Mouse (Mus musculus) limb, embryonic 15.5 days (tissue): ENCODE data around the gene Tmem232. TPM values are rescaled to one million over a fixed set of nuclear protein-coding genes. Genes with fewer than 3 reads are reported as not detected.
"Not testable (repeated sequence)": the region's sequence is repeated elsewhere in the genome, so short reads cannot be mapped to it uniquely, and the experiment has no call there.

Source experiments
- ATAC-seq: fragments of 200-750 bp; cut with Nextera tagmentation; 2 replicates; pipeline ENCODE4 v1.8.0; 2017; ENCODE audit warnings: low read depth, moderate TSS enrichment; ENCODE audit not compliant: insufficient number of reproducible peaks, low FRiP score, low TSS enrichment
- H3K27ac ChIP-seq: fragments of 300-500 bp; sonication (generic); 2 replicates; pipeline ENCODE4 v1.5.1; 2015; ENCODE audit warnings: moderate library complexity, mild to moderate bottlenecking, inconsistent platforms
- H3K27me3 ChIP-seq: fragments of 300-500 bp; sonication (generic); 2 replicates; pipeline ENCODE4 v1.6.1; 2015; ENCODE audit warnings: inconsistent platforms
- H3K36me3 ChIP-seq: fragments of 300-500 bp; sonication (generic); 2 replicates; pipeline ENCODE4 v1.6.1; 2015; ENCODE audit warnings: inconsistent platforms
- H3K4me1 ChIP-seq: fragments of 300-500 bp; sonication (generic); 2 replicates; pipeline ENCODE4 v1.6.1; 2015; ENCODE audit warnings: inconsistent platforms
- H3K4me2 ChIP-seq: fragments of 300-500 bp; sonication (generic); 2 replicates; pipeline ENCODE4 v1.6.1; 2015; ENCODE audit warnings: mild to moderate bottlenecking, inconsistent platforms
- H3K4me3 ChIP-seq: fragments of 300-500 bp; sonication (generic); 2 replicates; pipeline ENCODE4 v1.5.1; 2015; ENCODE audit warnings: mild to moderate bottlenecking, inconsistent platforms
- H3K9ac ChIP-seq: fragments of 300-500 bp; sonication (generic); 2 replicates; pipeline ENCODE4 v1.6.1; 2015; ENCODE audit warnings: inconsistent platforms
- H3K9me3 ChIP-seq: fragments of 300-500 bp; sonication (generic); 2 replicates; pipeline ENCODE4 v1.6.1; 2016; ENCODE audit warnings: inconsistent platforms
- WGBS: fragments of 180-500 bp; shearing (Covaris S2); methylation state at CpG from one replicate; pipeline ENCODE4 v1.1.7; 2015; 5-methylcytosine and 5-hydroxymethylcytosine counted together
- microRNA-seq: library from miRNA; unstranded; fragments of <30 nt; microRNA quantifications from one replicate; pipeline ENCODE4, GENCODE M21; 2016
- polyA plus RNA-seq: library from polyadenylated mRNA; unstranded; fragments of >200 nt; fragmentation: Nextera tagmentation; extraction: Ambion mirVana; gene quantifications from 2 replicates; pipeline ENCODE4 v1.2.1, GENCODE M21; 2015

Gene Tmem232
- polyA plus RNA-seq, 1 experiment from 2014 or later, result 0.10 TPM

GRCm38 (mm10) chr17:65330759-65331158 is 209.8 kb downstream of the Tmem232 start:
- 89% methylated on average over 7 of the region's 8 CpGs for WGBS
- Histone ChIP-seq H3K36me3 (no peaks in the 10 kb centered on the region), H3K9me3 (no peaks in the 10 kb centered on the region), H3K27ac (no peak overlapping the region), H3K4me2 (no peak overlapping the region), H3K4me3 (no peak overlapping the region), H3K4me1 (no peaks in the 10 kb centered on the region), H3K27me3 (no peaks in the 10 kb centered on the region), H3K9ac (no peak overlapping the region)
- no peak for ATAC-seq

GRCm38 (mm10) chr17:65325249-65325648 is 215.3 kb downstream of the Tmem232 start:
- WGBS, result 18% methylated on average over 2 of the region's 2 CpGs
- Histone ChIP-seq H3K4me2 (no peak overlapping the region), H3K27me3 (no peaks in the 10 kb centered on the region), H3K9ac (no peak overlapping the region), H3K9me3 (no peaks in the 10 kb centered on the region), H3K4me3 (no peak overlapping the region), H3K4me1 (no peaks in the 10 kb centered on the region), H3K27ac (no peak overlapping the region), H3K36me3 (no peaks in the 10 kb centered on the region)
- no peak for ATAC-seq

- Histone ChIP-seq H3K27me3 (no peaks in the 10 kb centered on the region), H3K4me1 (no peaks in the 10 kb centered on the region), H3K4me2 (no peak overlapping the region), H3K4me3 (no peak overlapping the region), H3K36me3 (no peaks in the 10 kb centered on the region), H3K27ac (no peak overlapping the region), H3K9me3 (no peaks in the 10 kb centered on the region), H3K9ac (no peak overlapping the region)
- WGBS, result 91% methylated on average over 6 of the region's 6 CpGs
- ATAC-seq, result no peak
These were observed 220.0 kb downstream of the Tmem232 start for GRCm38 (mm10) chr17:65320623-65321022.

- no peak overlapping the region for H3K4me2 ChIP-seq
- H3K36me3 ChIP-seq, result no peaks in the 10 kb centered on the region
- H3K9ac ChIP-seq, result no peak overlapping the region
- no peak for ATAC-seq
- H3K27me3 ChIP-seq, result no peaks in the 10 kb centered on the region
- H3K4me3 ChIP-seq, result no peak overlapping the region
- H3K9me3 ChIP-seq, result no peaks in the 10 kb centered on the region
- H3K4me1 ChIP-seq, result no peaks in the 10 kb centered on the region
- H3K27ac ChIP-seq, result no peak overlapping the region
These were observed 240.6 kb downstream of the Tmem232 start for GRCm38 (mm10) chr17:65299946-65300345.

GRCm38 (mm10) chr17:65297831-65298230 is 242.8 kb downstream of the Tmem232 start:
- 73% methylated on average over 5 of the region's 5 CpGs for WGBS
- ATAC-seq, result no peak
- Histone ChIP-seq H3K4me2 (no peak overlapping the region), H3K9ac (no peak overlapping the region), H3K4me3 (no peak overlapping the region), H3K27ac (no peak overlapping the region), H3K36me3 (no peaks in the 10 kb centered on the region), H3K27me3 (no peaks in the 10 kb centered on the region), H3K4me1 (no peaks in the 10 kb centered on the region), H3K9me3 (no peaks in the 10 kb centered on the region)

GRCm38 (mm10) chr17:65252160-65252559 is 288.4 kb downstream of the Tmem232 start:
- no peaks in the 10 kb centered on the region for H3K4me1 ChIP-seq

GRCm38 (mm10) chr17:65250261-65250660 is 290.3 kb downstream of the Tmem232 start:
- ATAC-seq, result no peak
- no peak overlapping the region for H3K4me2 ChIP-seq
- WGBS, result 87% methylated on average over 8 of the region's 8 CpGs

More at GRCm38 (mm10) chr17:65252160-65252559, 288.4 kb downstream of the Tmem232 start:
- no peak overlapping the region for H3K27ac ChIP-seq
- H3K9ac ChIP-seq, result no peak overlapping the region
- no peak overlapping the region for H3K4me3 ChIP-seq
- H3K9me3 ChIP-seq, result no peaks in the 10 kb centered on the region
- no peaks in the 10 kb centered on the region for H3K36me3 ChIP-seq
- 67% methylated on average over 2 of the region's 2 CpGs for WGBS
- ATAC-seq, result no peak
- no peaks in the 10 kb centered on the region for H3K27me3 ChIP-seq
- H3K4me2 ChIP-seq, result no peak overlapping the region

GRCm38 (mm10) chr17:65243716-65244115 is 296.9 kb downstream of the Tmem232 start:
- no peak overlapping the region for H3K27ac ChIP-seq
- no peak overlapping the region for H3K4me3 ChIP-seq
- 93% methylated on average over 5 of the region's 5 CpGs for WGBS
- no peaks in the 10 kb centered on the region for H3K27me3 ChIP-seq
- H3K4me1 ChIP-seq, result no peaks in the 10 kb centered on the region
- H3K4me2 ChIP-seq, result no peak overlapping the region
- H3K9ac ChIP-seq, result no peak overlapping the region
- H3K36me3 ChIP-seq, result no peaks in the 10 kb centered on the region
- no peaks in the 10 kb centered on the region for H3K9me3 ChIP-seq
- ATAC-seq, result no peak

More at GRCm38 (mm10) chr17:65250261-65250660, 290.3 kb downstream of the Tmem232 start:
- Histone ChIP-seq H3K4me1 (no peaks in the 10 kb centered on the region), H3K27ac (no peak overlapping the region), H3K36me3 (no peaks in the 10 kb centered on the region), H3K9me3 (no peaks in the 10 kb centered on the region), H3K27me3 (no peaks in the 10 kb centered on the region), H3K4me3 (no peak overlapping the region), H3K9ac (no peak overlapping the region)

- no peaks in the 10 kb centered on the region for H3K27me3 ChIP-seq
- H3K9me3 ChIP-seq, result no peaks in the 10 kb centered on the region
- H3K4me3 ChIP-seq, result no peak overlapping the region
- H3K4me2 ChIP-seq, result no peak overlapping the region
- H3K36me3 ChIP-seq, result no peaks in the 10 kb centered on the region
- H3K27ac ChIP-seq, result no peak overlapping the region
- H3K4me1 ChIP-seq, result no peaks in the 10 kb centered on the region
- no peak overlapping the region for H3K9ac ChIP-seq
- 79% methylated on average over 6 of the region's 6 CpGs for WGBS
- ATAC-seq, result no peak
These were observed 315.1 kb downstream of the Tmem232 start for GRCm38 (mm10) chr17:65225347-65225916.

- H3K4me3 ChIP-seq, ATAC-seq, H3K27me3 ChIP-seq, H3K9ac ChIP-seq, H3K9me3 ChIP-seq, H3K27ac ChIP-seq, H3K4me2 ChIP-seq, H3K4me1 ChIP-seq, H3K36me3 ChIP-seq: not testable (repeated sequence)
- WGBS, result 87% methylated on average over 6 of the region's 6 CpGs
These were observed 318.9 kb downstream of the Tmem232 start for GRCm38 (mm10) chr17:65221687-65222086.

Small RNAs within 50 kb of the gene (microRNA-seq; reads per million reads assigned to microRNA genes)
- gene Gm25731, result not detected

Other genes with a start within 250 kb of the Tmem232 start
- gene Vapa, start 72.8 kb upstream of the Tmem232 start, polyA plus RNA-seq, result 171 and 181 TPM in 2 replicates
- gene Txndc2, start 101.4 kb upstream of the Tmem232 start, polyA plus RNA-seq, result 0.08 TPM in 1 of 2 replicates, not detected in the other
- 53.5 and 54.1 TPM in 2 replicates for gene Rab31, start 232.0 kb upstream of the Tmem232 start, polyA plus RNA-seq
- gene Ppp4r1, start 241.8 kb upstream of the Tmem232 start, polyA plus RNA-seq, result 37.2 and 37.7 TPM in 2 replicates